Mouse (Mus musculus): ENCODE results near the gene C1qb. TPM values are rescaled to one million over a fixed set of nuclear protein-coding genes. Genes with fewer than 3 reads are reported as not detected.

The C1qb gene
- polyA plus RNA-seq (2016; fragmentation: Nextera tagmentation; extraction: Ambion mirVana): 53.1 and 54.6 TPM in 2 replicates

DNA sequence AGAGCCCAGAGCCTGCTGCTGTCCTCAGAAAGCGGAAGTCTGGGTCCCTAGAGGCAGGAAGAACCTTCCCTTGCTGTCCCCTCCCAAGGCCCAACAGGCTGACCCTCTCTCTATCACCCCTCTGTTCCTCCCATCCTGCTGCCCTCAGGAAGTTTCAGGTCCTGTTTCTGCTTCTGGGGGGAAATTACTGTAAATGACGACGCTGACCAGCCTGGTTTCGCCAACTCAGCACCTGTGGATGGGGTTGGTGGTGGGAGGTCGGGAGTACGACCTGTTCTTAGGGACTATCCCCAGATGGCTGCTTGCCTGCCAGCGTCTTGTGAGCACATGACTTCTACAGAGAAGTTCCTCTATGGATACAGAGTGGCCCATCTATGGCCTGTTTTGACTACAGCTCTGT lies at the start of gene C1qb:
TSS of gene C1qb (minus strand) at position 87 of the 400 bp plus-strand sequence.
- no peak within 1 kb of the TSS for H3K4me2 ChIP-seq
- no peaks in the 10 kb centered on the region for H3K36me3 ChIP-seq
- H3K4me1 ChIP-seq: no peaks in the 10 kb centered on the region
- peaks cover 10% of the 10 kb centered on the region; the same call in 1 of the 2 replicates for H3K27me3 ChIP-seq (replicated peaks)
- no peaks in the 10 kb centered on the region for H3K9me3 ChIP-seq (replicated peaks)
- ATAC-seq: no peak
- 30% methylated on average over 7 of the region's 7 CpGs for WGBS (ENCODE audit: insufficient replicate concordance)
- H3K9ac ChIP-seq: no peak within 1 kb of the TSS
- H3K4me3 ChIP-seq: no peak within 1 kb of the TSS
- no peak within 1 kb of the TSS for H3K27ac ChIP-seq

DNA sequence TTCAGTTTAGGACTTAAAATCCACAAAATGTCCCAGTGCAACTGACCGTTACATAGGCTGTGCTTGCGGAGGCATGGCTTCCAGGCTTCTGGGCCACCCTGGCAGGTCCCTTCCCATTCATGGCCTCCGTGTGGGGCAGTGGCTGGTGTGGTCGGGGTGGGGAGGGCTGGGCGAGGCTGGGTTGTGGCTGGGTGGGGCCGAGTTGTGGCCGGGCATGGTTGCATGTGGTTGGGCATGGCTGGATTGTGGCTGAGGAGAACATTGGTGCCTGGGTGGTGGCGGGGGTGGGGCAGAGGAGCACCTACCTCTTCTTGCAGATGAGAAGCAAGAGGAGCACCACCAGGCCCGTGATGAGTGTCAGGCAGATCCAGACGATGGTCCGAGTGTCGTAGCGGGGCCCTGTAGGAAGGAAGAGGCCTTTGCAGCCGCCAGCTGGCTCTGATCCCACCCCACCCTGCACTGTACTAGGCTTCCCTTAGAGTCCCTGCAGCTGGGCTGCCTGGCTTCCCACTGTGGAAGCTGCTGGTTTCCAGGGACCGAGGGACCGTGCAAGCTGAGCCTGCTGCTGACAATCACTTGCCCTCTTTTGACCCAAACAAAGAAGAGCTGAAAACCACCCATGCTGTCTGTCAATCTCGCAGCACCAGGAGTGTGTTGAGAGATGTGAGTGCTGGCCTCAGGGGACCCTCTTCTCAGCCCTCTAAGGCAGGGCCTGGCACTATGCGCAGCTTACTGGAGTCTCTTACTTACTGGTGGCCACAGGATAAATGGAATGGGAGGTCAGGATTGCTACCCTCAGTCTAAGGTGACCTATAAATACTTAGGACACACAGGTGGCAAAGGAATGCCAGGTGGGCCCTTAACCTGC lies 49.0 kb upstream of the C1qb start:
- no peak for ATAC-seq
- Histone ChIP-seq H3K36me3 (no peaks in the 10 kb centered on the region), H3K9ac (no peak overlapping the region), H3K4me3 (no peak overlapping the region), H3K9me3 (replicated peaks) (no peaks in the 10 kb centered on the region), H3K4me2 (peak overlapping the region; percentile 27; the same call in 1 of the 2 replicates), H3K27me3 (replicated peaks) (peaks cover 66% of the 10 kb centered on the region), H3K4me1 (peaks cover 30% of the 10 kb centered on the region), H3K27ac (no peak overlapping the region)
- 45% methylated on average over 18 of the region's 18 CpGs for WGBS (ENCODE audit: insufficient replicate concordance)

GRCm38 (mm10) chr4:136930474-136930873 lies 44.5 kb upstream of the C1qb start:
- Histone ChIP-seq H3K4me3 (no peak overlapping the region), H3K27me3 (replicated peaks) (peaks cover 65% of the 10 kb centered on the region), H3K4me2 (peak overlapping the region; percentile 30), H3K4me1 (peaks cover 37% of the 10 kb centered on the region), H3K36me3 (no peaks in the 10 kb centered on the region), H3K9ac (peak overlapping the region; percentile 22; the same call in 1 of the 2 replicates), H3K27ac (peak overlapping the region; percentile 61; the same call in 1 of the 2 replicates), H3K9me3 (replicated peaks) (no peaks in the 10 kb centered on the region)
- 43% methylated on average over 8 of the region's 8 CpGs for WGBS (ENCODE audit: insufficient replicate concordance)
- peak; percentile 92 for ATAC-seq

GRCm38 (mm10) chr4:136928928-136929327 lies 42.9 kb upstream of the C1qb start:
- peaks cover 24% of the 10 kb centered on the region for H3K4me1 ChIP-seq
- no peaks in the 10 kb centered on the region for H3K36me3 ChIP-seq
- H3K4me3 ChIP-seq: no peak overlapping the region
- WGBS (ENCODE audit: insufficient replicate concordance): 10% methylated on average over 5 of the region's 5 CpGs
- H3K27ac ChIP-seq: no peak overlapping the region
- H3K9me3 ChIP-seq (replicated peaks): no peaks in the 10 kb centered on the region
- H3K4me2 ChIP-seq: no peak overlapping the region
- no peak overlapping the region for H3K9ac ChIP-seq
- peaks cover 69% of the 10 kb centered on the region for H3K27me3 ChIP-seq (replicated peaks)
- no peak for ATAC-seq

DNA sequence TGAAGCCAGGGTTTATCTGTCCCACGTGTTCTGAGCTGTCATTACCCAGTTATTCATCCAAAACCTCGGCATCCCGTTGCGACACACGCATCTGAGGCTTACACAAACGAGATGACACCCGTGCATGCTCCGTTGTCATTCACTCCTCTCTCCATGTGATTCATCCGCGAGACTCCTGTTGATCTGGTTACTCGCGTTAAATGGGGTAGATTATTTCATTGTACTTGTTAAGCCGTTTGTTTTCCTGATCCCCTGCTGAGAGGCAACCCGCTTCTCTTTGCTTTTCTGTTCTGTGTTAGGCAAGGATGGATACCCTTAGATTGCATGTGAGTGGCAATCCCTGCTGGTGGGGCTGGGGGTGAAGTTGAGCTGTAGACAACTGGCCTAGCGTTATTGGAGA lies 39.8 kb upstream of the C1qb start:
- 20% methylated on average over 15 of the region's 15 CpGs for WGBS (ENCODE audit: insufficient replicate concordance)

DNA sequence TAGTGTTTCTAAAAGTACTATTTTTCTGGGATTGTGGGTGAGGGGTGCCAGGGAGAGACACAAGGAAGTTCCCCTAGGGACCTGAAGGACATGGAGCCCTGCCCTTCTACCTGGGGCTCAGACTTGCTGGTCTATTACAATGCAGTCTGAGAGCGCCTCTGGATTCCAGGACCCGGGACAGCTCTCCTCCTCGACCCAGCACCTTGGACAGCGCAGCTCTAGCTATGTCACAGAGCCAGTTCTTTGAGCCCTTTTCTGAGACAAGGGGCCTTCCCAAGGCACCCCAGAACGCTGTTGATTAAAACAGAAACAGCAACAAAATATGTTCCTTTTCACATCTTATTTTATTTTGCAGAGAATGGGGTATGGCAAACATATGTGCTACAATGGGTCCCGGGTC lies 38.5 kb upstream of the C1qb start:
- WGBS (ENCODE audit: insufficient replicate concordance): 5% methylated on average over 6 of the region's 6 CpGs
- Histone ChIP-seq H3K4me3 (no peak overlapping the region), H3K4me2 (no peak overlapping the region), H3K9ac (no peak overlapping the region), H3K27me3 (replicated peaks) (peaks cover 43% of the 10 kb centered on the region), H3K4me1 (peaks cover 3% of the 10 kb centered on the region), H3K36me3 (no peaks in the 10 kb centered on the region), H3K9me3 (replicated peaks) (no peaks in the 10 kb centered on the region), H3K27ac (no peak overlapping the region)
- ATAC-seq: no peak

More for the DNA sequence above, 39.8 kb upstream of the C1qb start:
- no peak overlapping the region for H3K4me2 ChIP-seq
- H3K9me3 ChIP-seq (replicated peaks): no peaks in the 10 kb centered on the region
- no peaks in the 10 kb centered on the region for H3K36me3 ChIP-seq
- H3K4me1 ChIP-seq: peaks cover 16% of the 10 kb centered on the region
- H3K27ac ChIP-seq: no peak overlapping the region
- H3K27me3 ChIP-seq (replicated peaks): peaks cover 45% of the 10 kb centered on the region
- no peak for ATAC-seq
- no peak overlapping the region for H3K4me3 ChIP-seq
- H3K9ac ChIP-seq: no peak overlapping the region

DNA sequence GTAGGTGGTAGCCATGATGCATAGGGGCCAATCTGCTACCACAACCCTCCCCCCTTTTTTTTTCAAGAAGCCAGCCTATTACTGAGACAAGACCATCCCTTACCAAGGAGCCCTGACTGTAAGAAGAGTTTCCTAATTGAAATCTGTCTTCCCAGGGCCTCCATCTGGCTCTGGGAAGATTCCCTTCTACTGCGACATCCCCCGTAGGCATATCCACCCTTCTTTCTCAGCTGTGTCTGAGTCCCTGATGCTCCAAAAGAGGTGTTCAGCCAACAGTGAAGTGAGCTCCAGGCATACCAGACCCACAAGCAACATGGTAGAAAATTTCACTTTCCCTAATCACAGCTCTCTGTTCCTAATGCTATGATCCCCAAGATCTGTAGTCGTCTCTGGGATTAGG lies 33.5 kb upstream of the C1qb start:
- WGBS (ENCODE audit: insufficient replicate concordance): 57% methylated on average over 3 of the region's 3 CpGs
- Histone ChIP-seq H3K27ac (no peak overlapping the region), H3K27me3 (replicated peaks) (peaks cover 16% of the 10 kb centered on the region; the same call in 1 of the 2 replicates), H3K4me2 (no peak overlapping the region), H3K36me3 (no peaks in the 10 kb centered on the region), H3K9ac (no peak overlapping the region), H3K9me3 (replicated peaks) (no peaks in the 10 kb centered on the region), H3K4me1 (no peaks in the 10 kb centered on the region), H3K4me3 (no peak overlapping the region)
- no peak for ATAC-seq

DNA sequence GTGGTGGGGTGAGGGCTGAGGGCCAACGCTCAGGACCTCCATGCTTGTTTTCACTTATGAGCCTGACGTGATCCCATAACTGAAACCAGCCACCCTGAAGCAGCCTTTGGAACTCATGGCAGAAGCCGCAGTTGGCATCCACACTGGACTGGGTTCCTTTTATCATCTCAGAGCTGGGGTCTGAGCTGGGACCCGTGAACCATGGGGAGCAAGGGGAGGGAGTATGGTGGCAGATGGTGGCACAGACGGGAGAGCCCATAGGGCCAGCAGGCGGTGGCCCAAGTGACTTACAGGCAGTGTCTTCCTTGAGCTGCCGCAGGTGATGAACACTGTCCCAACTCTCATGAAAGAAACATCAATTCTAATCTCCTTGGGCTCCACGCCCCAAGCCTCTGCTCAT lies 32.8 kb upstream of the C1qb start:
- Histone ChIP-seq H3K4me1 (no peaks in the 10 kb centered on the region), H3K27ac (no peak overlapping the region), H3K4me3 (no peak overlapping the region), H3K9me3 (replicated peaks) (no peaks in the 10 kb centered on the region), H3K4me2 (no peak overlapping the region), H3K9ac (no peak overlapping the region), H3K27me3 (replicated peaks) (peaks cover 22% of the 10 kb centered on the region), H3K36me3 (no peaks in the 10 kb centered on the region)
- WGBS (ENCODE audit: insufficient replicate concordance): 75% methylated on average over 8 of the region's 8 CpGs
- ATAC-seq: no peak

GRCm38 (mm10) chr4:136917165-136917524 lies 31.2 kb upstream of the C1qb start:
- no peak for ATAC-seq
- no peak overlapping the region for H3K27ac ChIP-seq
- 35% methylated on average over 7 of the region's 7 CpGs for WGBS (ENCODE audit: insufficient replicate concordance)
- peaks cover 32% of the 10 kb centered on the region for H3K27me3 ChIP-seq (replicated peaks)
- H3K4me3 ChIP-seq: no peak overlapping the region
- H3K36me3 ChIP-seq: no peaks in the 10 kb centered on the region
- no peak overlapping the region for H3K4me2 ChIP-seq
- H3K4me1 ChIP-seq: no peaks in the 10 kb centered on the region
- H3K9ac ChIP-seq: no peak overlapping the region
- H3K9me3 ChIP-seq (replicated peaks): no peaks in the 10 kb centered on the region

GRCm38 (mm10) chr4:136916359-136917164 lies 30.6 kb upstream of the C1qb start:
- no peak overlapping the region for H3K4me3 ChIP-seq
- ATAC-seq: no peak
- H3K4me1 ChIP-seq: no peaks in the 10 kb centered on the region
- H3K4me2 ChIP-seq: no peak overlapping the region
- H3K27ac ChIP-seq: no peak overlapping the region
- H3K36me3 ChIP-seq: no peaks in the 10 kb centered on the region
- H3K9ac ChIP-seq: no peak overlapping the region
- H3K27me3 ChIP-seq (replicated peaks): peaks cover 38% of the 10 kb centered on the region
- WGBS (ENCODE audit: insufficient replicate concordance): 66% methylated on average over 20 of the region's 20 CpGs
- no peaks in the 10 kb centered on the region for H3K9me3 ChIP-seq (replicated peaks)

GRCm38 (mm10) chr4:136912841-136913240 lies 26.9 kb upstream of the C1qb start:
- Histone ChIP-seq H3K4me3 (no peak overlapping the region), H3K4me1 (no peaks in the 10 kb centered on the region), H3K9me3 (replicated peaks) (no peaks in the 10 kb centered on the region), H3K27me3 (replicated peaks) (peaks cover 68% of the 10 kb centered on the region), H3K4me2 (no peak overlapping the region), H3K27ac (no peak overlapping the region), H3K36me3 (no peaks in the 10 kb centered on the region), H3K9ac (no peak overlapping the region)
- WGBS (ENCODE audit: insufficient replicate concordance): 33% methylated on average over 9 of the region's 9 CpGs
- ATAC-seq: no peak

DNA sequence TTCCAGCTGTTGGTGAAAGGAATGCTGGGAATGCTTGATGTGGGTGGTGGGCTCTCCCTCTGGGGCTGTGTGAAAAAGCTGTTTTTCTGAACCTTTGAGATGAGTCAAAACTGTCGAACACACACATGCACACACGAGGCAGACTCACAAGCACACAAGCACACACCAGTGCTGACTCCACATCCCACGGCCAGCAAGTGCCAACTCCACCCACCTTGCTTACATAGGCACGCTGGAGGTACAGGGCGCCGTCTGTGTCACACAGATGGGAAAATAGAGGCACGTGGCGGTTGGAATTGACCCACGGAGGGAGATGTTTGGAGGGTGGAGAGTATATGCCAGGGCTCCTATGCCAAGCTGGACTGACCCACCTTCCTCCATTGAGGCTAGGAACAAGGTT lies 25.8 kb upstream of the C1qb start:
- 38% methylated on average over 9 of the region's 9 CpGs for WGBS (ENCODE audit: insufficient replicate concordance)
- Histone ChIP-seq H3K4me1 (no peaks in the 10 kb centered on the region), H3K9me3 (replicated peaks) (no peaks in the 10 kb centered on the region), H3K36me3 (no peaks in the 10 kb centered on the region), H3K27me3 (replicated peaks) (peaks cover 76% of the 10 kb centered on the region), H3K27ac (no peak overlapping the region), H3K4me3 (no peak overlapping the region), H3K9ac (no peak overlapping the region), H3K4me2 (no peak overlapping the region)
- ATAC-seq: no peak
